Mouse (Mus musculus) splenic B cell, adult 2 months (primary cell): Measurements from ENCODE around the gene Kifc5b.

Experiments used
- DNase-seq: peaks from one replicate; pipeline ENCODE4 v3.0.0-alpha.2; 2011; ENCODE audit warnings: low read depth, low spot score
- H3K27me3 ChIP-seq: 2 replicates; pipeline ENCODE4 v1.6.1; 2012; ENCODE audit warnings: mild to moderate bottlenecking, low read length, moderate library complexity, mixed read lengths; ENCODE audit not compliant: control insufficient read depth, poor library complexity, insufficient read depth, severe bottlenecking
- H3K36me3 ChIP-seq: 2 replicates; pipeline ENCODE4 v1.6.1; 2012; ENCODE audit warnings: mild to moderate bottlenecking, low read length, moderate library complexity, mixed read lengths; ENCODE audit not compliant: control insufficient read depth, poor library complexity, insufficient read depth, severe bottlenecking

The Kifc5b gene

GRCm38 (mm10) chr17:26948316-26949050 is 31.6 kb downstream of the Kifc5b start:
- no peaks in the 10 kb centered on the region for H3K36me3 ChIP-seq
- DNase-seq, result no peak
- peaks cover 4% of the 10 kb centered on the region; the same call in 1 of the 2 replicates for H3K27me3 ChIP-seq

- no peaks in the 10 kb centered on the region for H3K36me3 ChIP-seq
- peak; percentile 50 for DNase-seq
- peaks cover 4% of the 10 kb centered on the region; the same call in 1 of the 2 replicates for H3K27me3 ChIP-seq
Measured at GRCm38 (mm10) chr17:26949051-26949577, 32.2 kb downstream of the Kifc5b start.

- peaks cover 4% of the 10 kb centered on the region; the same call in 1 of the 2 replicates for H3K27me3 ChIP-seq
- H3K36me3 ChIP-seq, result no peaks in the 10 kb centered on the region
- DNase-seq, result no peak
Measured at GRCm38 (mm10) chr17:26949866-26950265, 33.0 kb downstream of the Kifc5b start.

GRCm38 (mm10) chr17:26950560-26951288 is 33.8 kb downstream of the Kifc5b start:
- H3K27me3 ChIP-seq, result peaks cover 4% of the 10 kb centered on the region; the same call in 1 of the 2 replicates
- DNase-seq, result no peak
- no peaks in the 10 kb centered on the region for H3K36me3 ChIP-seq

- DNase-seq, result peak; percentile 89
- peaks cover 4% of the 10 kb centered on the region; the same call in 1 of the 2 replicates for H3K27me3 ChIP-seq
- H3K36me3 ChIP-seq, result no peaks in the 10 kb centered on the region
Measured at GRCm38 (mm10) chr17:26951406-26951805, 34.5 kb downstream of the Kifc5b start.

GRCm38 (mm10) chr17:26951952-26952877 is 35.3 kb downstream of the Kifc5b start:
- peaks cover 4% of the 10 kb centered on the region; the same call in 1 of the 2 replicates for H3K27me3 ChIP-seq
- H3K36me3 ChIP-seq, result no peaks in the 10 kb centered on the region
- DNase-seq, result no peak

- no peak for DNase-seq
Measured at GRCm38 (mm10) chr17:26953201-26953600, 36.3 kb downstream of the Kifc5b start.

GRCm38 (mm10) chr17:26953726-26954125 is 36.8 kb downstream of the Kifc5b start:
- DNase-seq, result no peak
- Histone ChIP-seq H3K36me3 (no peaks in the 10 kb centered on the region), H3K27me3 (peaks cover 2% of the 10 kb centered on the region; the same call in 1 of the 2 replicates)

More at GRCm38 (mm10) chr17:26953201-26953600, 36.3 kb downstream of the Kifc5b start:
- no peaks in the 10 kb centered on the region for H3K36me3 ChIP-seq
- peaks cover 4% of the 10 kb centered on the region; the same call in 1 of the 2 replicates for H3K27me3 ChIP-seq

- DNase-seq, result no peak
- no peaks in the 10 kb centered on the region for H3K36me3 ChIP-seq
- no peaks in the 10 kb centered on the region; the same call in 1 of the 2 replicates for H3K27me3 ChIP-seq
Measured at GRCm38 (mm10) chr17:26956309-26956708, 39.4 kb downstream of the Kifc5b start.

GRCm38 (mm10) chr17:26956895-26957294 is 40.0 kb downstream of the Kifc5b start:
- DNase-seq, result no peak
- Histone ChIP-seq H3K27me3 (no peaks in the 10 kb centered on the region; the same call in 1 of the 2 replicates), H3K36me3 (no peaks in the 10 kb centered on the region)

GRCm38 (mm10) chr17:26957872-26958271 is 41.0 kb downstream of the Kifc5b start:
- Histone ChIP-seq H3K27me3 (no peaks in the 10 kb centered on the region), H3K36me3 (no peaks in the 10 kb centered on the region)
- DNase-seq, result no peak

GRCm38 (mm10) chr17:26958880-26959279 is 42.0 kb downstream of the Kifc5b start:
- H3K36me3 ChIP-seq, result no peaks in the 10 kb centered on the region
- DNase-seq, result no peak
- H3K27me3 ChIP-seq, result no peaks in the 10 kb centered on the region

GRCm38 (mm10) chr17:26959815-26960214 is 42.9 kb downstream of the Kifc5b start:
- no peak for DNase-seq
- Histone ChIP-seq H3K27me3 (no peaks in the 10 kb centered on the region), H3K36me3 (no peaks in the 10 kb centered on the region)

GRCm38 (mm10) chr17:26961572-26962240 is 44.8 kb downstream of the Kifc5b start:
- Histone ChIP-seq H3K36me3 (no peaks in the 10 kb centered on the region), H3K27me3 (no peaks in the 10 kb centered on the region)
- DNase-seq, result no peak
